Mouse (Mus musculus) regulatory T cell (primary cell): ENCODE results near the gene Dzip1.

Experiments
- in situ Hi-C: fragments of 300-600 bp; cut with MboI, MseI; formaldehyde crosslinking; loops from one replicate; pipeline ENCODE4 v1.15.1; 2025; ENCODE audit warnings: high pct_unique_total_duplicates

Gene Dzip1

GRCm38 (mm10) chr14:118922667-118923184 is 2.5 kb downstream of the Dzip1 start:
- in situ Hi-C loops = no loop called here

- in situ Hi-C loops = no loop called here
These were observed 3.0 kb downstream of the Dzip1 start for GRCm38 (mm10) chr14:118922251-118922650.

- in situ Hi-C loops = no loop called here
These were observed 4.6 kb downstream of the Dzip1 start for GRCm38 (mm10) chr14:118920654-118921053.

GRCm38 (mm10) chr14:118919025-118919424 is 6.2 kb downstream of the Dzip1 start:
- in situ Hi-C loops = loop anchor here (10.0 kb wide), 1 partner anchor 66 kb away; no protein-coding TSS in a partner anchor

- in situ Hi-C loops = loop anchor here (5.0 to 10.0 kb wide), 2 partner anchors 71 to 86 kb away; no protein-coding TSS in a partner anchor
These were observed 11.6 kb downstream of the Dzip1 start for GRCm38 (mm10) chr14:118913651-118914050.

- in situ Hi-C loops = loop anchor here (5.0 to 10.0 kb wide), 2 partner anchors 73 to 84 kb away; no protein-coding TSS in a partner anchor
These were observed 13.7 kb downstream of the Dzip1 start for GRCm38 (mm10) chr14:118911521-118911920.

- in situ Hi-C loops = loop anchor here (5.0 to 10.0 kb wide), 2 partner anchors 74 to 83 kb away; no protein-coding TSS in a partner anchor
These were observed 14.7 kb downstream of the Dzip1 start for GRCm38 (mm10) chr14:118910332-118911222.

GRCm38 (mm10) chr14:118909872-118910271 is 15.4 kb downstream of the Dzip1 start:
- in situ Hi-C loops = loop anchor here (5.0 to 10.0 kb wide), 2 partner anchors 75 to 83 kb away; no protein-coding TSS in a partner anchor

- in situ Hi-C loops = no loop called here
These were observed 17.7 kb downstream of the Dzip1 start for GRCm38 (mm10) chr14:118907592-118907991.

- in situ Hi-C loops = no loop called here
These were observed 21.2 kb downstream of the Dzip1 start for GRCm38 (mm10) chr14:118903867-118904562.

GRCm38 (mm10) chr14:118903397-118903796 is 21.9 kb downstream of the Dzip1 start:
- in situ Hi-C loops = no loop called here

- in situ Hi-C loops = no loop called here
These were observed 24.3 kb downstream of the Dzip1 start for GRCm38 (mm10) chr14:118900911-118901310.

GRCm38 (mm10) chr14:118899940-118900339 is 25.3 kb downstream of the Dzip1 start:
- in situ Hi-C loops = no loop called here

GRCm38 (mm10) chr14:118895655-118896054 is 29.6 kb downstream of the Dzip1 start:
- in situ Hi-C loops = no loop called here

GRCm38 (mm10) chr14:118895228-118895627 is 30.0 kb downstream of the Dzip1 start:
- in situ Hi-C loops = no loop called here

GRCm38 (mm10) chr14:118890101-118890500 is 35.2 kb downstream of the Dzip1 start:
- in situ Hi-C loops = no loop called here

GRCm38 (mm10) chr14:118884250-118884556 is 41.1 kb downstream of the Dzip1 start:
- in situ Hi-C loops = no loop called here

- in situ Hi-C loops = no loop called here
These were observed 41.7 kb downstream of the Dzip1 start for GRCm38 (mm10) chr14:118883344-118884249.

GRCm38 (mm10) chr14:118880696-118881095 is 44.6 kb downstream of the Dzip1 start:
- in situ Hi-C loops = no loop called here

GRCm38 (mm10) chr14:118878346-118878910 is 46.8 kb downstream of the Dzip1 start:
- in situ Hi-C loops = no loop called here
